Mouse (Mus musculus) urinary bladder, postnatal 14 days (tissue): ENCODE measurements around the gene Cacul1.
"Not testable (repeated sequence)": the region's sequence is repeated elsewhere in the genome, so short reads cannot be mapped to it uniquely, and the experiment has no call there.

Experiments used
- DNase-seq: peaks from one replicate; pipeline ENCODE4 v3.0.0; 2021; ENCODE audit warnings: low spot score

The Cacul1 gene

DNA sequence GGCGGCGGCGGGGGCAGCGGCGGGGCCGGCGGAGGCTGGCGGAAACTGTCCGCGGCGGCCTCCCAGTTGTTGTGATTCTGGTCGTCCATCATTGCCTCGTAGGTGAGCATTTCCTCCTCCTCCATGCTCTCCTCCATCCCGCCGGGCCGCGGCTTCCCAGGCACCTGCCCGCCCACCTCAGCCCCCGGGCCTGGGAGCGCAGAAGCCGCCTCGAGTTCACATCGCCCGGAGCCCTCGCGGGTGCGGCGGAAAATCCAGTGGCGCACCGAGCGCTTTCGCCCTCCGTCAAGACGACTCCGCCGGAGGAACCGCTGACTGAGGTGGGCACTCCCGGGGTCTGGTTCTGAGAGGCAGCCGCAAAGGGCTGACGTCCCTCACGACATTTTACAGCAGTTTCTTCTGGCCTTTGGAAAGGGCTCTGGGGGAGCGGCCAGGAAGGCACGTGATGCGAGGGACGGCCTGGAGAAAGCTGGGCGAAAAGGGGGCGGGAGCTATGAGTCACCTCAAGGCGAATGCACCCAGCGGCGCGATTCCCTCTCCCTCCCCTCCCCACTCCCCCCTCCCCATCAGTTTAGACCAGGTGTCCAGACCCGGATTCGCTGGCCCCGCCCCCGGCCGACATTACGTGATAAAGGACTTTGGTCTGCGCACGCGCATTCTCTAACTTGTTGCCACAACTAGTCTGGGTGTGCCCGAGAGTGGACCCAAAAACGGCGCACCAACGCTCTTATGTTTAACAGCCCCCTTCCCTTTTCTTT is at the start of gene Cacul1:
TSS of gene Cacul1 (minus strand) at position 444 of the 758 bp plus-strand sequence.
- peak; percentile 98 for DNase-seq

DNA sequence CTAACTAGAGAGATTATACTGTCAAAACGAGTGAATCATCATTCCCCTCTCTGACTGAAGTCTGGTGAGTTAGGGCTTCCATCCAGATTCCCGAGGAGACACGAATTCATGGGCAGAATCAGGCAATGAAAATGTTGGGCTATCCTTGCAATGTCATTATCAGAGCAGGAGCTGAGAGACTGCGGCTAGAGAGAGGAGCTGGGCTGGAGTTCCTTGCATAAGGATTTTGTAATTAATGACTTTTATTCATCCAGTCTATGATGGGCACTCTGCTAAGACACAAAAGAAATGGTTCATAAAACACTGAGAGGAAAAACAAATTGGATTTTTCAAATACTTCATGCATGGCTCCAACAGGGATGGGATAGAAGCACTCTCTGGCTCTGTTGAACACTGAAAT is 38.6 kb upstream of the Cacul1 start:
- DNase-seq: no peak

DNA sequence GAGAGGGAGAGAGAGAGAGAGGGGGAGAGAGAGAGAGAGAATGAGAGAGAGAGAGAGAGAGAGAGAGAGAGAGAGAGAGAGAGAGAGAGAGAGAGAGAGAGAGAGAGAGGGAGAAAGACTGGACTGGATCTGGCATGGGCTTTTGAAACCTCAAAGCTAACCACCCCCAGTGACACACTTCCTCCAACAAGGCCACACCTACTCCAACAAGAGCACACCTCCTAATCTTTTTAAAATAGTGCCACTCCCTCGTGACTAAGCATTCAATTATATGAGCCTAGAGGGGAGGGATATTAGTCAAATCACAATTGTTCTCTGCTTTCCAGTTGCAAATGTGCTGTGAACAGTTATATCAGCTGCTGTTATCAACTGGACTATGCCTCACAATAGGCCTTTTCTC is 36.2 kb upstream of the Cacul1 start:
- DNase-seq: no peak

DNA sequence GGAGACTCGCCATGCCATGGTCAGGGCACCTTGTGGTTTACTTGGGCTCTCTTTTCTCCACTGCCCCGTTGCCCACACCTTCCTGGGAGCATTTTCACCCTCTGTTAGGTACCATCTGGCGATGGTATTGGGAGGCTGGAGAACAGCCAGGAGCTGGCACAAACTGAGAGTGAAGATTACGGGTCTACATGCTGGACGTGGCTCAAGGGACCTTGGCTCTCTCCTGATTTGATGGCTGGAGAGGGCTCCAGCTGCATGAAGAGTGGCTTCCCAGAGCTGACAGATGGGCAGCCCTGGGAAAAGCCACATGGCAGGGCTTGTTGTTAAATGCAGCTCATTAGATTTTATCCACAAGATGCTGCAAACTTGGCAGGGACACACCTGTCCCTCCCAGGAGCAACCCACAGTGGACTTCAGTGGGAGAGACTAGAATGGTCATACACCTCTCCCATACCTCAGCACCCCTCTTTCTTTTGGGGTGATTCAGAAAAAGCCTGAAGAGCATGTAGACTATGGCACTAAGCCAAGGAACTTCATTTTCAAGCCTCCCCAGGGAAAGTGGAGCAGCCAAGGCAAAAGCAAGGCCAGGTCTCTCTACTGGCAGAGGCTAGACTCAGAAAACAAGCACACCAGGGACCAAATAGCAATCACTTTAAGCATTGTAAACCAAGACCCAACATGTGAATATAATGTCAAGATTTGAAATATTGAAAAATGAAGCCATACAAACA is 34.8 kb upstream of the Cacul1 start:
- no peak for DNase-seq

DNA sequence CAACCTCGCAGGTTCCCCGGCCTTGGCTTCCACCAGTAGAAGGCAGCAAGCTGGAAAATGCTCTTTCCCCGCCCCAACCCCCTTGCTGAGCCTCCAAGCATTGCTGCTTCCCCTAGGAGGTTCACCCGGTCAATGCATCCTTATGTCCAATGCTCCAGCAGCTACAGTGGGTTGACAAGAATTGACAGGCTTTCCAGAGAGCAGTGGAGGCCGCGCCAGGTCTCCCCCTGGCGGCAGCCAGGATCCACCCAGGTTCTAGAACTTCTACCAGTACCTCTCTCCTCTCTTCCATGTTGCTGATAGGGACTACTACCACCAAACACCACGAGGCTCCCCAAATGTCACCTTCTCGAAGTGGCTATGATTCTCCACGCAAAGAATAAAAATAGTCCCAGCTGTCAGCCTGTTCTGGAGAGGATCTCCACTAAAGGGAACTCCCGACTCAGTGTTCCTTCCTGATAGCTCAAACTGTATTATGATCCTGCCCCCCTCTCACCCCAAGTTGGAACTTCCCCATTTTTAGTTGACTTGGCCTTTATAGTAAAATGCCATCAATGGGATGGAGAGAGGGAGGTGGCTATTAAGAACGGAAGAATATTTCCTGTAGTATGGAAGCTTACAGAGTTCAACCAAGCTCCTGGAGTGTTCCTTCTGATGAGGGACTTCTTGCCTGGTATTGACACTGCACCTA is 30.8 kb upstream of the Cacul1 start:
- DNase-seq: peak; percentile 3

DNA sequence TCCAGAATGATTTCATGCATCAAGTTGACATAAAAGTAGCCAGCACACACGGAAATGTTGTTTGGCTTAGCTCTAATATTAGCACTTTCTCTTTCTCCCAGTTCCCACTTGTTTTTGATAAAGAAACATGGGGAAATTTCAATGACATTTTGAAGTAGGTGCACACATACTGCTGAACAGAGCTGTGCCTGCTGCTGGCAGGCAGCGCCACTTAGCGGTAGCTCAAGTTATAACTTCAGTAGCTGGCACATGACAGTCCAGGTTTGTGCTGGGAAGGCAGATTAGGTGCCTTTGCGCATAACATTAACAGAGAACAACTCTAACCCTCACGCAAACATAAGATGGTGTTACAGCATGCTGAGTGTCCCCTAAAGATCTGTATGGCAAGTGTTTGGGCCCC is 27.9 kb upstream of the Cacul1 start:
- DNase-seq: peak; percentile 16

DNA sequence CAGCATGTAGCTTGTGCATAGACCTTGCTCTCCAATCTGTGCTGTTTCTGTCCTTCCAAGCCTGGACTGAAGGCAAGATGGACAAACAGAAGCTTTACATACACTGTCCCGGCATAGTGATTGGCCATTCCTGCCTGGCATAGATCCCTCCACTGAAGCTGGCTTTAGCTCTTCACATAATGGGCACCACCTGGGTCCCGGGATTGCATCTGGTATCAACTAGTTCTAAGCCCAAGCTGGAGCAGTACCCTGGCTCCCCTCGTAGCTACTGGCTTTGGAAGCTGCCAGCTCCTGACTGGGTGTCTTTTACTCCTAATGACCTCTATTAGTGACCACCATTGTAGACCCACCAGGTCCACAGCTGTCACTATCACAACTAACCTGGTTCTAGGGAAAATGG is 22.8 kb upstream of the Cacul1 start:
- DNase-seq: no peak

DNA sequence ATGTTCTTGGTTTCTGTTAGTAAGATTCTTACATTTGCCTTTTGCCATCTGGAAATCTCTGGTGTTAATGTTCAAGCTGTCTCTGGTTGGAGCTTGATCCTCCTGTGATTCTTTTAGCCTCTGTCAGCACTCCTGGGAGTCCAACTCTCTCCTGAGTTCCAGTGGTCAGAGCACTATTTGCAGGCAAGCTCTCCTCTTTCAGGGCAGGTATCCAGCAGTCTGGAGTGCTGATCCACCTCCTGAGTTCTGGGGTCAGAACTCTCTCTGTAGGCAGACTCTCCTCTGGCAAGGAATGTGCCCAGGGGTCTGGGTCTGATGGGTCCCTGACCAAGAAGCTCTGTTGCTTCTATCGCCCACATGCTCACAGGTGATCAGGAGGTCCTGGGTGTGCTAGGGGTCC is 21.2 kb upstream of the Cacul1 start:
- DNase-seq: not testable (repeated sequence)

DNA sequence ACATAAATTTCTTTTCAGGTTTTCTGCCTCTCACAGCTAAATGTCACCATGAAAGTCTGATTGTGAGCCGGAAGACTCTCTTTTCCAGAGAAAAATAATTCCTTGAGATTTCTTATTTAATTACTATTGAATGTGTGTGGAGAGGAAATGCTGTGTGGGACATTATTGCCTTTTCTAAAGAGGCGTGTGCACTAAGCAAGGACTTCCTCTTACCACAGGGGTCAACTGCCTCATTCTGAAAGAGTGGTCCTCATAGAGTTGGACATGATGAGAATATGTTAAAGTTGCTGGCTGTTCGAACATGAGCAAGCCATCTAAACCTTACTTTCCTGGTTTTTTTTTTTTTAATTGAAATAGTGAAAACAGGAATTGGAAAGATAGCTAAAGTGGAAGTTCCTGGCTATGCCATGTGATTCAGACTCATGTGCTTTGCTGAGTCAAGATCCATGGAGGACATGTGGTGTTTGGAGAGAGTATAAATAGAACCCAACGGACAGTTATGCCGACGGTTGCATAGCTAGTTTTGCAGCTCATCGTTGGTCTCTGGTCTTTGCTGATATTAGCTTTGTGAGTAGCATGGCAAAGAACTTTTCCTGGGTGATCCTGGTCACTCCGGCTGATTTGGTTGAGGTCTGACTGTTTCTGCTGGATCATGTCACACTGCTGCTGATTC is 17.3 kb upstream of the Cacul1 start:
- DNase-seq: no peak

DNA sequence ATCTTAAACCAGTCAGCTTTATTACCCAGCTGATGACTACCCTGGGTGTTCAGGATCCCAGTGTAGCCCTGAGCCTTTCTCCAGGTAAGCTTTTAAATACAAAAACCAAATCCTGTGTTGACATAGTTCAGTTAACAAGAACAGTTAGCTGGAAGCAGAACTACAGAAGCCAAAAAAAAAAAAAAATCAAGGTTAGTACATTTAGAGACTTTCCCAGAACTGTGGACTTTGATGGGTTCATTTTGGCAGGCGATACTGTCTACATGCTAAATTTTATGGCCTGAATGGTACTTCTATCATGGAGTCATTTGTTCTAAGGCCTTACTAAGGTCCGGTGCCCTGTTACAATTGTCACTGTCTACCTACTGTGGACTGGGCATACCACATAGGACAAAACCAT is 8.8 kb upstream of the Cacul1 start:
- no peak for DNase-seq

DNA sequence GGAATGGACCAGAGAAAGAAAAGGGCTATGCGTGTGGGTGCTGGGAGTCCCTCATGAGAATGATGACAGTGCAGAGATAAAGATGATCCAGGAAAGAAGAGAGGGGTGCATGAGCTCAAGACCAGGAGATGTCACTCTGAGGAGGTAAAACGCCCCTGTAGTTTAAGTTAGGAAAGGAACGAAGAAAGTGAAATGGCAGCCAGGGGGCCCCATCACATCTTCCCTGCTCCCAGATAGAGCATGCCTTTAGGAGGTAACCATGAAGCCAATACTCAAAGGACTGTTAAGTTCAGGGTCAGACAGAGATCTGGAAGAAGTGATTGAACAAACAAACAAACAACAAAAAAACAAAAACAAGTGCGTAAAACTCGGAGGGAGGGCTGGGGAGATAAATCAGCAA is 5.8 kb upstream of the Cacul1 start:
- DNase-seq: no peak

DNA sequence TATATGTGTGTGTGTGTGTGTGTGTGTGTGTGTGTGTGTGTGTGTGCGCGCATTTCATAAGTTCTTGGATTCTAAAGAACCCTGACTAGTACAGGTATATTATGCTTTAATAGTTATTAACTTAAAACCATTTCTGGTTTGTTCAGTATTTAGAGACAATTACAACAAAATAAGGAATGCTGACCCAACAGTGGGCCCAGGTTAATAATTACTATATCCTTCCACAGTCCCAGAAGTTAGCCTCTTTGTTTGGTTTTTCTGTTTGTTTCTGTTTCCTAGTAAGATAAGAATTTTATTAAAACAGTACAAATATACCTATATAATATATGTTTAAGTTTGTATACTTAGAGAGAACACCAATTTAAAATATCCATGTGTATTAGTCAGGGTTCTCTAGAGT is 2.4 kb upstream of the Cacul1 start:
- DNase-seq: no peak

DNA sequence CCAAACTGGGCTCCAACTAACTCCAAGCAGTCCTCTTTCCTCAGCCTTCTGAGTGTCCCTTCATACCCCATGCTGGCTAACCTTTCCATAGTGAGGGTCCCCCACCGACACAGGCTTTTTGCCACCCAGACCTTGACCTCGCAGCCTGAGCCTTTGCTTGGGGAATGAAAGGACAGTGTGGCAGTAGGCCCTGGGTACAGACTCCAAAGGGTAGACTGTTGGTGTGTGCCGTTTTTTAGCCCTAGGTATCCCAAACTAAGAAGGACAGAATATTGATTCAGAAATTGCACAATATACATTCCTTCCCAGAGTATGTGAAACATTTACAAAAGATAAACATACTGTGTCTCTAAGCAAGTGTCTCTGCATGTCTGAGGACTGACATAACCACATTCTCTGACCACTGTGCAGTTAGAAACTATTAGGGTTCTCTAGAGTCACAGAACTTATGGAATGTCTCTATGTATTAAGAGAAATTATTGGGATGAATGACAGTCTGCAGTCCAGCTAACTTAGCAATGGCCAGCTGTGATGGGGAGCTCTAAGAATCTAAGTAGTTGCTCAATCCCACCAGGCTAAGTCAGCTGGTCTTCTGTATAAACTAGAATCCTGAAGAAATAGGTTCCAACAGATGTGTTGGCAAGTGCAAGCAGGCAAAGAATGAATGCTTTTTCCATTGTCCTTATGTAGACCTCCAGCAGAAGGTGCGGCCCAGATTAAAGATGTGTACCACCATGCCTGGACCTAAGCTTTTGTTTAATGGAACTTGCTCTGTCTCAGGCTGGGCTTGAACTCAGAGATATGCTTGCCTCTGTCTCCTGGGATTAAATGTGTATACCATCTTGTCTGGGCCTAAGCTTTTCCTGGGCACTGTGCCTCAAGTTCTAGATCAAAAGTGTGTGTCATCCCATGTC is 809 bp upstream of the Cacul1 start:
- DNase-seq: no peak

DNA sequence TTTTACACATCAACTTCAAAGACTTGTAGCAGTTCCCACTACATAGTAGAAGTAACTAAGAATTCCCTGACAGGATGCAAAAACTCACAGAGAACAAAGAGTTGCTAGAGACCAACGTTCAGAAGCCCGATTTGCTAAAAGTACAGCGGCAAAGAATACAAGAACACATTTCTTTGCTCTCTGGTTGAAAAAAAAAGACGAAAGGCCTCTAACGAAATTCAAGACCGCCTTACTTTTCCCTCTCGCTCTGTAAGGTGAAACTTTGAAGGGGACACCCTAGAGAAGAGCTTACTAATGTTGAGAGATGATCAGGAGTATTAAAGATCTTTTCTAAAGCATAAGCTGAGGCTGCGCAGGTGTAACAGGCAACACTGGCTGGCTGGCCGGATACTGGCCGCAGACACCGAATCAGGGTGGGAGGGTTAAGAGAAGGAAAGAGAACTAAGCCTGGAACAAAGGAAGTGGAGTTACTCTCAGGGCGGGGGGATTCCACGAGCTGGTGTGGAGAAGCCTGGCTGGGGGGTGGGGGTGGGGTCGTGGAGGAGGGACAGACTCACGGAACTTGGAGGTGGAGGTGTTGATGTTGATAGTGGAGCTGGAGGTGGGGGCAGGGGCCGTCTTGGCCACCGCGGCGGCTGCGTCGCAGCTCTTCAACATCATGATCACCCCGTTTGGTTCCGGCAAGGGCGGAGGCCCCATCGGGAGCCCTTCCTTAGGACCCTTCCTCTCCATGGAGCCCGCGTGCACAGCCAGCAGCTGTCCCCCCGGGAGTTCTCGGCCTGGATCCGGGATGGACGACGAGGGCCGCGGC is 849 bp downstream of the Cacul1 start:
- DNase-seq: peak; percentile 24

DNA sequence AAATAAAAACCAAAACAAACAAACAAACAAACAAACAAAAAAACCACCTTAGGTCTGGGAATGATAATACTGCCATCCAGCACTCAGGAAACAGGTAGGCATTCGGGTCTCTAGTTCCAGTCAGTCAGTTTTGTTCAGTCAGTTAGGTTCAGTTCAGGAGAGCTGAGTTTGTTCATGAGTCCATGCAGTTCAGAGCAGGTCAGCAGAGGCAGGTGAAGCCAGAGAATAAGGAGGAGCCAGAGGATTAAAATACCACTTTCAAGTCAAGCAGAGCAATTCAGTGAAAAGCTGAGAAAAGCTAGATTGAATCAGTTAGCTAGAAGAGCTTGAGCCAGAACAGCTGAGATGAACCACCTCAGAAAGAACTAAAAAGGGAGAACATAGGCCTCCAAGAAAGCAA is 4.1 kb downstream of the Cacul1 start:
- no peak for DNase-seq

DNA sequence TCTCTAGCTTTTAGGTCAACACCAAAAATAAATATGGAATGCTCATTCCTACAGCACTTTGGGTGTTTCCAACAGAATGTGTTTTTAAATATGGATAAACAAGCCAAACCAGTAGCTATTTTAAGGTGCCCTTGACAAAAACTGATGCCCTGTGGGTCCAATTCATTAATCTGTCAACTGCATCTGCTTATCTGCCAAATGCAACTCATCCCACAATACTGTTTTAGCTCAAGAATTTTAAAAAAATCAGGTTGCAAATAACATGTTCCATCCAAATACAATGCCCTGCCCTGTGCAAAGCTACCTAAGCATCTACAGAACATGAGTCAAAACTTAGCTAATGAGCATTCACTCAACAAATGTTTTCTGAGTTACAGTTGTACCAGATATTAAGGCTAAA is 20.3 kb downstream of the Cacul1 start:
- DNase-seq: no peak

DNA sequence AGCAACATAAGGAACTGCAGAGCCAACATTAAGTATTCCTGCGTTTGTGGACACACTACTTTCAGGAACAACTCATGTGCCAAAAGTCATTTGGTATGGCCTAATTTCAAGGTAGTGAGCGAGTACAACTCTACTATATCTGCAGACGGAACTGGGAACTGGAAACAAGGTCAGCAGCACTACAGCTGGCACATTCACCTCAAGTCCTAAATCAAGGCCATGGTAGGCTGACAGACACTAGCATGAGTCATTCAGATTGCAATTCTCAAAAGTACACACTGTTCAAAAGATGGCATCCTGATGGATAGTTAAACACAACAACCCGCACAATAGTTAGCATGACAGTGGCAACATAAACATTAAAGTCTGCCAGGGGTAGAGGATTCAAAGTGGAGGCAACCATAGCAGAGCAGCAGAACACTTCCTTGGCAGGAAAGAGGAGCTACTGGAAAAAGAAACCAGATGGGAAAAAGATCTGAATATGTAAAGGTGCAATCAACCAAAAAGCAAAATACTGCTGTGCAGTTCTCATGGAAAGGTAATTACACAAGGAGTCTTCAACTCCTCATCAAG is 25.9 kb downstream of the Cacul1 start:
- DNase-seq: peak; percentile 6

DNA sequence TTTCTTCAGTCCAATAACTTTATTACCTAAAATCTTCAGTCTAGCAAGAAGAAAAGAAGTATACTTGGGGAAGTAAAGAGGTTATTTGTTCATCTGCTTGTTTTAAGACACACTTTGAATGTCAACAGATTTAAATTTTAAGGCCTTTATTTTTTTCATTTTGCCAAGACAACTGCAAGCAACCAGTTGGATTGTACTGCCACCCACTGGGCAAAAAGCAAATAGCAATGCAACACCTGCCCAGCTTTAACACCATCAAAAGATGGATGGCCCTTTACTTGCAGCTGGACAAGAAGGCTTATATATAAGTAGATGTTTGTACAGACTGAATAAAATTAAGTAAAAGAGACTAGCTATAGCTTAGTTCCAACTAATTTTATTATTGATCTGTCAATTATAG is 27.3 kb downstream of the Cacul1 start:
- DNase-seq: peak; percentile 62

DNA sequence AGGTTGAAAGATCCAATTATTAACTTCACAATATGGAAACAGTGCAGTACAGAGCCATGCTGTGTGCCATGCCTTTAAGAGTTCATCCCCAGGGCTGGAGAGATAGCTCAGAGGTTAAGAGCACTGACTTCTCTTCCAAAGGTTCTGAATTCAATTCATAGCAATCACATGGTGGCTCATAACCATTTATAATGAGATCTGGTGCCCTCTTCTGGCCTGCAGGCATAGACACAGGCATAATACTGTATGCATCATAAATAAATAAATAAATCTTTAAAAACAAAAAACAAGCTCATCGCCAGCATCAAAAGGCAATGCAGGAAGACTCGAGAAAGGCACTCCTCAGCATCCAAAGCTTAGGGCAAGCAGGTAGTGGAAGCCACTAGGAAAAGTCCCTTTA is 37.5 kb downstream of the Cacul1 start:
- no peak for DNase-seq

DNA sequence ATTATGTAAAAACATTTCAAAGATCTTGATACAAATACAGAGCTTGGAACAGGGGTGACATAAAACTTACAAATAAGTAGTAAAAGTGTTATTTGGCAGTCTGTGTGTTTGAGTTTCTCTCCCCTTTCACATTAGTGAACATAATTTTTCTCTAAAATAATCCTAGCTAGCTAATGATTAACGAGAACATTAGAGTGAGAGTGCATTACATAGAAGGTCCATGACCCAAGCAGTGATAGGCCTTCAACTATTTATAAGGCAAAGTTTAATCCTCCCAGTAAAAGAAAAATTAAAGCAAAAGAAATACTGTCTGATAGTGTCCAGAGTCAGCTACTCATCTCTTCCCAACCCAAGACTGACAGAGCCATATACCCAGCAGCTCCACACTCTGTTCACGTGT is 48.9 kb downstream of the Cacul1 start:
- DNase-seq: no peak
